Mouse (Mus musculus) E14TG2a.4 (cell line): ENCODE measurements around the gene Csmd2.

Experiments used
- CTCF ChIP-seq: conservative IDR thresholded peaks from 2 replicates; pipeline ENCODE4 v1.5.1; 2014; ENCODE audit warnings: low read length
- NANOG ChIP-seq: IDR thresholded peaks from 2 replicates; pipeline ENCODE4 v1.6.1; 2014; ENCODE audit warnings: borderline replicate concordance, low read length, mixed read lengths

- TF ChIP-seq CTCF: no peak
- TF ChIP-seq NANOG: no peak
Measured at GRCm38 (mm10) chr4:128270931-128271330, 283.3 kb downstream of the Csmd2 start.
